Mouse (Mus musculus): ENCODE results near the gene Ube2z. TPM values are rescaled to one million over a fixed set of nuclear protein-coding genes. Genes with fewer than 3 reads are reported as not detected.
A peak's percentile ranks its signal among the peaks of the same experiment; 100 is the strongest.

Gene Ube2z
- polyA plus RNA-seq, 1 experiment from 2014 or later, result 34.0 TPM

GRCm38 (mm10) chr11:96044803-96045567, 20.2 kb downstream of the Ube2z start:
- Histone ChIP-seq H3K9ac (ENCODE audit: low read length) (no peak overlapping the region), H3K4me1 (ENCODE audit: control insufficient read depth, insufficient read depth, low read length) (no peaks in the 10 kb centered on the region), H3K4me3 (replicated peaks; ENCODE audit: low read length) (no peak overlapping the region), H3K27me3 (ENCODE audit: control insufficient read depth, insufficient read depth, low read length) (no peaks in the 10 kb centered on the region), H3K9me3 (replicated peaks; ENCODE audit: control insufficient read depth, low read length) (no peaks in the 10 kb centered on the region), H3K4me2 (ENCODE audit: low read depth, low read length) (no peak overlapping the region), H3K27ac (ENCODE audit: low read length) (no peak overlapping the region), H3K36me3 (ENCODE audit: control insufficient read depth, insufficient read depth, low read length) (peaks cover 18% of the 10 kb centered on the region; the same call in 1 of the 2 replicates)
- 88% methylated on average over 11 of the region's 11 CpGs for WGBS
- no peak for ATAC-seq (ENCODE audit: insufficient read depth, low FRiP score)

- H3K27ac ChIP-seq (ENCODE audit: low read length), result no peak overlapping the region
- no peak overlapping the region for H3K9ac ChIP-seq (ENCODE audit: low read length)
- ATAC-seq (ENCODE audit: insufficient read depth, low FRiP score), result no peak
- H3K4me1 ChIP-seq (ENCODE audit: control insufficient read depth, insufficient read depth, low read length), result peaks cover 16% of the 10 kb centered on the region
- WGBS, result 81% methylated on average over 1 of the region's 1 CpGs
- peaks cover 9% of the 10 kb centered on the region; the same call in 1 of the 2 replicates for H3K36me3 ChIP-seq (ENCODE audit: control insufficient read depth, insufficient read depth, low read length)
- H3K4me2 ChIP-seq (ENCODE audit: low read depth, low read length), result no peak overlapping the region
- no peaks in the 10 kb centered on the region for H3K27me3 ChIP-seq (ENCODE audit: control insufficient read depth, insufficient read depth, low read length)
- no peak overlapping the region for H3K4me3 ChIP-seq (replicated peaks; ENCODE audit: low read length)
- H3K9me3 ChIP-seq (replicated peaks; ENCODE audit: control insufficient read depth, low read length), result no peaks in the 10 kb centered on the region
Observed at GRCm38 (mm10) chr11:96038560-96038959, 26.6 kb downstream of the Ube2z start.

GRCm38 (mm10) chr11:96037499-96037898, 27.7 kb downstream of the Ube2z start:
- ATAC-seq (ENCODE audit: insufficient read depth, low FRiP score), result no peak
- H3K4me1 ChIP-seq (ENCODE audit: control insufficient read depth, insufficient read depth, low read length), result peaks cover 16% of the 10 kb centered on the region
- H3K27me3 ChIP-seq (ENCODE audit: control insufficient read depth, insufficient read depth, low read length), result no peaks in the 10 kb centered on the region
- H3K4me3 ChIP-seq (replicated peaks; ENCODE audit: low read length), result no peak overlapping the region
- H3K4me2 ChIP-seq (ENCODE audit: low read depth, low read length), result no peak overlapping the region
- 86% methylated on average over 5 of the region's 5 CpGs for WGBS
- no peak overlapping the region for H3K27ac ChIP-seq (ENCODE audit: low read length)
- no peaks in the 10 kb centered on the region for H3K9me3 ChIP-seq (replicated peaks; ENCODE audit: control insufficient read depth, low read length)
- H3K36me3 ChIP-seq (ENCODE audit: control insufficient read depth, insufficient read depth, low read length), result peaks cover 9% of the 10 kb centered on the region; the same call in 1 of the 2 replicates
- no peak overlapping the region for H3K9ac ChIP-seq (ENCODE audit: low read length)

- peak overlapping the region; percentile 89 for H3K9ac ChIP-seq (ENCODE audit: low read length)
- no peaks in the 10 kb centered on the region for H3K9me3 ChIP-seq (replicated peaks; ENCODE audit: control insufficient read depth, low read length)
- H3K27me3 ChIP-seq (ENCODE audit: control insufficient read depth, insufficient read depth, low read length), result no peaks in the 10 kb centered on the region
- 6% methylated on average over 6 of the region's 6 CpGs for WGBS
- no peak for ATAC-seq (ENCODE audit: insufficient read depth, low FRiP score)
- H3K36me3 ChIP-seq (ENCODE audit: control insufficient read depth, insufficient read depth, low read length), result peaks cover 4% of the 10 kb centered on the region; the same call in 1 of the 2 replicates
- peaks cover 16% of the 10 kb centered on the region for H3K4me1 ChIP-seq (ENCODE audit: control insufficient read depth, insufficient read depth, low read length)
- peak overlapping the region; percentile 91 for H3K4me3 ChIP-seq (replicated peaks; ENCODE audit: low read length)
- peak overlapping the region; percentile 95 for H3K4me2 ChIP-seq (ENCODE audit: low read depth, low read length)
- H3K27ac ChIP-seq (ENCODE audit: low read length), result peak overlapping the region; percentile 74; the same call in 1 of the 2 replicates
Observed at GRCm38 (mm10) chr11:96035133-96035532, 30.1 kb downstream of the Ube2z start.

GRCm38 (mm10) chr11:96034596-96035052, 30.6 kb downstream of the Ube2z start, which contains the start of gene Snf8:
Gene Snf8 (plus strand): TSS chr11:96034885.
- ATAC-seq (ENCODE audit: insufficient read depth, low FRiP score), result peak; percentile 90
- WGBS, result under 1% methylated on average over 29 of the region's 29 CpGs
- H3K36me3 ChIP-seq (ENCODE audit: control insufficient read depth, insufficient read depth, low read length), result peaks cover 4% of the 10 kb centered on the region; the same call in 1 of the 2 replicates
- peak within 1 kb of the TSS; percentile 74 for H3K27ac ChIP-seq (ENCODE audit: low read length)
- no peaks in the 10 kb centered on the region for H3K27me3 ChIP-seq (ENCODE audit: control insufficient read depth, insufficient read depth, low read length)
- H3K9ac ChIP-seq (ENCODE audit: low read length), result peak within 1 kb of the TSS; percentile 89
- peak within 1 kb of the TSS; percentile 91 for H3K4me3 ChIP-seq (replicated peaks; ENCODE audit: low read length)
- peak within 1 kb of the TSS; percentile 95 for H3K4me2 ChIP-seq (ENCODE audit: low read depth, low read length)
- peaks cover 16% of the 10 kb centered on the region for H3K4me1 ChIP-seq (ENCODE audit: control insufficient read depth, insufficient read depth, low read length)
- no peaks in the 10 kb centered on the region for H3K9me3 ChIP-seq (replicated peaks; ENCODE audit: control insufficient read depth, low read length)

GRCm38 (mm10) chr11:96034116-96034515, 31.1 kb downstream of the Ube2z start:
- no peaks in the 10 kb centered on the region for H3K27me3 ChIP-seq (ENCODE audit: control insufficient read depth, insufficient read depth, low read length)
- ATAC-seq (ENCODE audit: insufficient read depth, low FRiP score), result no peak
- 46% methylated on average over 8 of the region's 8 CpGs for WGBS
- peaks cover 16% of the 10 kb centered on the region for H3K4me1 ChIP-seq (ENCODE audit: control insufficient read depth, insufficient read depth, low read length)
- H3K4me3 ChIP-seq (replicated peaks; ENCODE audit: low read length), result peak overlapping the region; percentile 91
- no peaks in the 10 kb centered on the region for H3K9me3 ChIP-seq (replicated peaks; ENCODE audit: control insufficient read depth, low read length)
- peak overlapping the region; percentile 89 for H3K9ac ChIP-seq (ENCODE audit: low read length)
- H3K36me3 ChIP-seq (ENCODE audit: control insufficient read depth, insufficient read depth, low read length), result peaks cover under 1% of the 10 kb centered on the region; the same call in 1 of the 2 replicates
- peak overlapping the region; percentile 95 for H3K4me2 ChIP-seq (ENCODE audit: low read depth, low read length)
- peak overlapping the region; percentile 74; the same call in 1 of the 2 replicates for H3K27ac ChIP-seq (ENCODE audit: low read length)

GRCm38 (mm10) chr11:96033264-96033663, 31.9 kb downstream of the Ube2z start:
- no peak overlapping the region for H3K4me3 ChIP-seq (replicated peaks; ENCODE audit: low read length)
- no peaks in the 10 kb centered on the region for H3K27me3 ChIP-seq (ENCODE audit: control insufficient read depth, insufficient read depth, low read length)
- ATAC-seq (ENCODE audit: insufficient read depth, low FRiP score), result no peak
- H3K9ac ChIP-seq (ENCODE audit: low read length), result no peak overlapping the region
- H3K36me3 ChIP-seq (ENCODE audit: control insufficient read depth, insufficient read depth, low read length), result no peaks in the 10 kb centered on the region; the same call in 1 of the 2 replicates
- H3K4me1 ChIP-seq (ENCODE audit: control insufficient read depth, insufficient read depth, low read length), result peaks cover 16% of the 10 kb centered on the region
- 91% methylated on average over 2 of the region's 3 CpGs for WGBS
- no peak overlapping the region for H3K27ac ChIP-seq (ENCODE audit: low read length)
- H3K9me3 ChIP-seq (replicated peaks; ENCODE audit: control insufficient read depth, low read length), result no peaks in the 10 kb centered on the region
- H3K4me2 ChIP-seq (ENCODE audit: low read depth, low read length), result no peak overlapping the region

GRCm38 (mm10) chr11:96031701-96032100, 33.5 kb downstream of the Ube2z start:
- Histone ChIP-seq H3K27ac (ENCODE audit: low read length) (no peak overlapping the region), H3K4me3 (replicated peaks; ENCODE audit: low read length) (no peak overlapping the region), H3K4me1 (ENCODE audit: control insufficient read depth, insufficient read depth, low read length) (peaks cover 16% of the 10 kb centered on the region), H3K4me2 (ENCODE audit: low read depth, low read length) (no peak overlapping the region), H3K9ac (ENCODE audit: low read length) (no peak overlapping the region), H3K9me3 (replicated peaks; ENCODE audit: control insufficient read depth, low read length) (no peaks in the 10 kb centered on the region), H3K27me3 (ENCODE audit: control insufficient read depth, insufficient read depth, low read length) (no peaks in the 10 kb centered on the region), H3K36me3 (ENCODE audit: control insufficient read depth, insufficient read depth, low read length) (no peaks in the 10 kb centered on the region)
- no peak for ATAC-seq (ENCODE audit: insufficient read depth, low FRiP score)
- 72% methylated on average over 2 of the region's 2 CpGs for WGBS

- 76% methylated on average over 3 of the region's 3 CpGs for WGBS
- Histone ChIP-seq H3K27ac (ENCODE audit: low read length) (no peak overlapping the region), H3K27me3 (ENCODE audit: control insufficient read depth, insufficient read depth, low read length) (no peaks in the 10 kb centered on the region), H3K4me3 (replicated peaks; ENCODE audit: low read length) (no peak overlapping the region), H3K4me1 (ENCODE audit: control insufficient read depth, insufficient read depth, low read length) (peaks cover 9% of the 10 kb centered on the region), H3K36me3 (ENCODE audit: control insufficient read depth, insufficient read depth, low read length) (no peaks in the 10 kb centered on the region), H3K9ac (ENCODE audit: low read length) (no peak overlapping the region), H3K9me3 (replicated peaks; ENCODE audit: control insufficient read depth, low read length) (no peaks in the 10 kb centered on the region), H3K4me2 (ENCODE audit: low read depth, low read length) (no peak overlapping the region)
- ATAC-seq (ENCODE audit: insufficient read depth, low FRiP score), result peak; percentile 48; the same call in 1 of the 2 replicates
Observed at GRCm38 (mm10) chr11:96030571-96030970, 34.6 kb downstream of the Ube2z start.
